Mouse (Mus musculus): ENCODE measurements at regions not wholly inside any gene's neighbourhood (a gene's known extent, or its start where the extent isn't known, plus 50 kb on each side); places are given as distances from the start of the nearest gene placed in this dataset.

DNA sequence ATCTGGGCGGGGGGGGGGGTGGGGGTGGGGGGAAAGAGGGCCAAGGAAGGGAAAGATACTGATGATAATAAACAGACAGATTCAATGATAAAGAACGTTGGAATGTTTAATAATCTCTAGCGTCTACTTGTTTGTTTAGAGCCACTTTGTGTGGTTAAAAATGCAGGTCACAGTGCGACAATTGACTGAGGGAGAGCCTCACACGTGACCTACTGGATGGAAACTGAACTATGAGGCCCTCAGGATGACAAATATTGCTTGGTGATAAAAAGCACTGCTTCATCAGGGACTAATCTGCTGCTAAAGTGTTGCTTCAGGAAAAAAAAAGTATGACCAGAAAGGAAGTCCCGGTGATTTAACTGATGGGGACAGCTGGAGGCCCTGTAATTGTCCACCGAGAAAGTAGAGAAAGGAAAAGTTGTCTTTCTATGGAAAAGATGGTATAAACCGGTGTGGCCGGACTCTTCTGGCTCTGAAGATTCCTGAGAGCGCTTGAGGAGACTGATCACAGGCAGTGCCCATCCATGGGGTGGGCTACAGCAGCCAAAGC lies 269.3 kb downstream of the Foxo1 start:
- TF ChIP-seq CTCF (IDR thresholded peaks at IDR 0.05; ENCODE audit: borderline replicate concordance, insufficient read depth, low read depth, low read length): no peak
- no peak for TF ChIP-seq POLR2A (IDR thresholded peaks at IDR 0.05; ENCODE audit: borderline replicate concordance, insufficient read depth, low read length)

Measured in cerebellum, adult 2 months (tissue).